Mouse (Mus musculus): Measurements from ENCODE around the gene Smyd1. TPM values are rescaled to one million over a fixed set of nuclear protein-coding genes. Genes with fewer than 3 reads are reported as not detected.
"Not testable (repeated sequence)": the region's sequence is repeated elsewhere in the genome, so short reads cannot be mapped to it uniquely, and the experiment has no call there.

Gene Smyd1
- total RNA-seq, 2 experiments from 2014 or later: 0.96 to 1.6 TPM

DNA sequence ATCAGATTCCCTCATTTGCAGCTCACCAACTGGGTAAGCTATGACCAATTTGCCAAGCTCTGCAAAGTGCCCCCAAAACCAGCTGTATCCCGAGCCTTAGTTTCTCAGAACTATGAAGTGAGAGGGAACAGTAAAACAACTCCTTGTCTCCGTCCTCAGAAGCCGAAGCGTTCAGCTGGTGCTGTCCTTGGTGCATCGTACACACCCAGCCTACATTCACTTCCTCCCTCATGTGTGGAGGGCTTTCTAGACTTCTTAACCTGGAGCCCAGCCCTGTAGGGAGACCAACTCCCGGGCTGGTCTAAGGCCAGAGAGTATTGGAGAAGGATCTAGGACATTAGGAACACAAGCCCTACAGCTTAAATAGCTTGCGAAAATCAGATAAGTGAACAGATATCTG, 8.5 kb upstream of the Smyd1 start:
- no peak for DNase-seq (ENCODE audit: extremely low spot score in 1 of 2, low spot score in 1 of 2)

DNA sequence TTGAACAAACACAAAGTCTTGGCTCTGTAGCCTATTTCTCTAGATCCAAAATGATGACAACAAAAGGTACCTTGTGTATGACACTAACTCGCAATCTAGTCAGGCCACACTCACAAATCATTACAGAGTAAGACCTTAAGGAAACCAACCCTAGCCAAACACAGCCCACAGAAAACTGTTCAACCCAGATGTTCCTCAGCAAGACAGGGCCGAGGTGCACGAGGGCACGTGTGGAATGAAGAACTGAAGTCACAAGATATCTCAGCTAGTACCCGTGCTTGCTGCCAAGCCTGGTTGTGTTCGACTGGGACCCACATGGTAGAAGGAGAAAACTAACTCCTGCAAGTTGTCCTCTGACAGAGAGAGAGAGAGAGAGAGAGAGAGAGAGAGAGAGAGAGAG, 7.8 kb upstream of the Smyd1 start:
- DNase-seq (ENCODE audit: extremely low spot score in 1 of 2, low spot score in 1 of 2): no peak

DNA sequence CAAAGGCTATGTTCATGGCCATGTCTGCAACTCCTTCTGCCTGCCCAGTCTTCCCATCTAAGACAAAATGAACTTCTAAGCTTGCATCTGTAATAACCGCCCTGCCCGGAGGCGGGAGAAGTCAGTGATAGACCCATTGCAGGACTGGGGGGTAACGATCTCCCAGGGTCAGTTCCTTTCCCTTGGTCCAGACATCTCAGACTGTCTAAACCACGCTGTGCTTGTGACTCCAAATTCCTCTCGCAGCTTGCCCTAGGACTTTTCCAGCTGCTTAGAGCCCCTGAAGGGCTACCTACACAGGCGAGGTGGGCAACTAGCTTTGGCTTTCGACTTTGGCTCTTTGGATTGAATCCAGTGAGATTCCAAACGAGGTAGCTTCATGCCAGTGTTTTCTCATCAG, 2.8 kb upstream of the Smyd1 start:
- no peak for DNase-seq (ENCODE audit: extremely low spot score in 1 of 2, low spot score in 1 of 2)

DNA sequence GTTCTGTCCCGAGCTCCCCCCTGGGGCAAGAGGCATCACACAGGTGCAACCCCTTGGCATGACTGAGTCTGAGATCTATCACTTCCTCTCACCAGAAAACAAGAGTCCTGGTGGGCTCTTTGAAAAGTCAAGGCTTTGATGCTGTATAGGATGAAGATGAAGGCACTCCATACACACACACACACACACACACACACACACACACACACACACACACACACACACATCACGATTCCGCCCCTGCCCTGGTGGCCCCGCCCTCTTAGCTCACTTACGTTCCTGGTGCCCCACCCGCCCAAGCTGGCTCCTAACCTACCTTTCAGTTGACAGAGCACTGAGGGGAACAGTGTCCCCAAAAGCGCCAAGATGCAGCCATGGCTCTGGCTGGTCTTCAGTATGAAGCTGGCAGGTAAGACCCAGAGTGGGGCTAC, 473 bp upstream of the Smyd1 start, which contains the start of gene Cd8b1:
TSS of gene Cd8b1 (plus strand) at position 298 of the 431 bp plus-strand sequence.
- no peak for DNase-seq (ENCODE audit: extremely low spot score in 1 of 2, low spot score in 1 of 2)

DNA sequence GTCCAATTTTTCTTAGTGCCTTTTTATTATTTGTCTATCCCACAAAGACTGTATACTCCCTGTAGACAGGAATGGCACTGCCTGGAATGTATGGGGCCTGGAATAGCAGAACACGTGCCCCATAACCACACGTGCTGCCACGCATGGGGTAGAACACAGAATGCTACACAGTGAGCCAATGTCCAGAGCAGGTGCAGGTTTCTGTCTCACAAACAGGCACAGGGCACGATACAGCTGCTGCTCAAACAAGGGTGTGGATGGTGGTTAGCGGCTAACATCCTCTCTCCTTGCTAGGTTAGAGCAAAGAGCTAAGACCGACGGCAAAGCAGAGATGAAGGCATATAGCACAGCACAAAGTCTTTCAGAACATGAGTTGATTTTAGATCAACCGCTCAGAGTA, 14.5 kb downstream of the Smyd1 start:
- DNase-seq (ENCODE audit: extremely low spot score in 1 of 2, low spot score in 1 of 2): no peak

DNA sequence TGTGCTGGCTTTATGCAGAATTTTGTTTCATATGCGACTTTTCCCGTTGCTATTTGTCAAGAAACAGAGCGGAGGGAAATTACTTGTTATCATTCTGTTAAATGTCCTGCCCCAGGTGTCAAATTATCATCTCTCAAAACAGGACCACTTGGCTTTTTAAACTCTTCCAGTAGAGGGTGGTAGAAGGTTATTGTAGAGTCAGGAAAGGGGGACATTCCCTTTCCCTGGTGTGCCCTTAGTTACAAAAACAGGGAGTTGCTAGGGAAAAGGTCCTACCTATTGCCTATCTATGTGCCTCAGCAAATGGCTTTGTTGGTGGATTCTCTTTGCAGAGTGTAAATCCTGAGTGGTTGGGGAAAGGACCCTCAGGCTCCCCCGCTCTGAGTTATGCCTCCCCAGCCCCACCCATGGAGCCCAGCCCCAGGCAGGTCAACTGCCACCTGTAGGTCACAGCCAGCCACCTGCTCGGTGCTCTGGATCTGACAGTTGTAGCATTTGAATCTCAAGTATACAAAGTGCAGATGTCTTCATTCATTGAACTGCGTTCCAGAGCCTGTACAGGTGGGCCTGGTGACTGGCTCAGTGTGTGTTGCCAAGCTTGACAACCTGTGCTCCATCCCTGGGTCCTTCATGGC, 19.8 kb downstream of the Smyd1 start:
- no peak for DNase-seq (ENCODE audit: extremely low spot score in 1 of 2, low spot score in 1 of 2)

DNA sequence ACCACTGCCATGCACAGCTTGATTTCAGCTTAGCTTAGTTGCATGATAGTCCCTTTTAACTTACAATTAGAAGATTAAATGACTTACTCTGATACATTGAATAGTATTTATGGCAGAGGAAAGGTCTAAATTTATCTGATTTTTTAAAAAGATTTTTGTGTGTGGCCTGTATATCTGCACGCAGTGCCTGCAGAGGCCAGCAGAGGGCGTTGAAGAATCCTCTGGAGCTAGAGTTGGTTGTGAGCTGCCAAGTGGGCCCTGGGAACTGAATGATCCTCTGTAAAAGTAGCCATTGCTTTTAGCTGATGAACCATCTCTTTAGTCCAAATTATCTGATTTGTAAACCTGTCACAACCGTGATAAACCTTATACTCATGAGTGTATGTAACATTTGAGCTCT, 23.3 kb downstream of the Smyd1 start:
- DNase-seq (ENCODE audit: extremely low spot score in 1 of 2, low spot score in 1 of 2): peak in 1 of 2 experiments; percentile 10

DNA sequence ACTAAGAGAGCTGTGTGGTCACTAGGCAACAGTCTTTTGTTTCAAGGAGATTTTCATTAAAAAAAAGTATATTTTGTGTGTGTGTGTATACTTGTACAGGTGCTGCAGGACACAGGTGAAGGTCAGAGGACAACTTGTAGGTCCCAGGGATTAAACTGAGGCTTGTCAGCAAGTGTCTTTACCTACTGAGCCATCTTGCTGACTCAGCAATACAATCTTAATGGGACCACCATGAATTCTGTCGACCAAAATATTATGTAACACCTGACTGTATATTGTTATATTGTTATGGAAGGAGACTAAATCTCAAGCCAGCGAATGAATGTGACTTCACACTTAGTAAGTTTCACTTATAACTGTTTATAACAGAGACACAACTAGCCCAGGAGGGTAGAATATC, 24.0 kb downstream of the Smyd1 start:
- DNase-seq (ENCODE audit: extremely low spot score in 1 of 2, low spot score in 1 of 2): no peak

DNA sequence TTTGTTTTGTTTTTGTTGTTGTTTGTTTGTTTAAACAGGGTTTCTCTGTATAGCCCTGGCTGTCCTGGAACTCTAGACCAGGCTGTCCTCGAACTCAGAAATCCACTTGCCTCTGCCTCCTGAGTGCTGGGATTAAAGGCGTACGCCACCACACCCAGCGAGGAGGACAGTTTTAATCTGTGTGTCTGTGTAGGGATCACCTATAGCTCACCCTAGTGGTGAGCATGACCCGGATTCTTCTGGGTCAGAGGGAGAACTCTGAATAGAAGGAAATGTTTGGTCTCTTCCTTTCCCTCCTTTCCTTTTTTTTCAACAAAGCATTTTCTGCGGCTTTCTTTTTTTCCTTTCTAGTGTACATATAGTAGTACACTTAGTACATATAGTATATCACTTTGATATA, 26.7 kb downstream of the Smyd1 start:
- no peak for DNase-seq (ENCODE audit: extremely low spot score in 1 of 2, low spot score in 1 of 2)

DNA sequence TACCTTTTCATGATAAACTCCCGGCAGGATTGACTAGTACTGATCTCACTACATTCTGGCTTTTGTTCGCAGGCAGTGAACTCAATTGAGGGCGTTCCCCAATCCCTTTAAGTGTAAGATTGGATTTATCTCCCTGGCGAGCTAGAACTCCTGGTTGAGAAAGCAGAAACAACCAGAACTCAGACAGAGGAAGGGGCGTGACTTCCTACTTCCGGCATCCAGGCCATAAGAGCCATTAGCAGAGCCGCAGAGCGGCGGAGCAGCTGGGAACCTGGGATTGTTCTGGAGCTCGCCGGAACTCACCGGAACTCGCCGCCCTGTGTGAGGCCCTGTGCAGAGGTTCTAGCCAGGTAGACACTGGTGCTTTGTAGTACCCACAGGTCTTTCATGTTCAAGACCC, 28.5 kb downstream of the Smyd1 start:
- DNase-seq (ENCODE audit: extremely low spot score in 1 of 2, low spot score in 1 of 2): no peak

DNA sequence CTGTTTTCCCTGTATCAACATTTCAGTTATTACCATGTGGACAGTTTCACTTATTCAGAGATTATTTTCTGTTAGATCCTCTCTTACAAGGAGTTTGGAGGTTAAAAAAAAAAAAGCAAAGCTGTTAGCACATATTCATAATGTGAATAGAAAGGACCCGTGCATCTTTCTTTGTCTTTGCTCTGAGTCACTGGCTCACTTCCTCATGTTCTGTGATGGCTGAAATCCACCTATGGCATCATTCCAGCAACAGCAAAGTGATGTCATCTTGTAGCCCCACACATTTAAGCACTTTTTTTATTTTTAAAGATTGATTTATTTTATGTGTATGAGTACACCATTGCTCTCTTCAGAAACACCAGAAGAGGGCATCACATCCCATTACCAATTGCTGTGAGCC, 42.6 kb downstream of the Smyd1 start:
- DNase-seq (ENCODE audit: extremely low spot score in 1 of 2, low spot score in 1 of 2): no peak

DNA sequence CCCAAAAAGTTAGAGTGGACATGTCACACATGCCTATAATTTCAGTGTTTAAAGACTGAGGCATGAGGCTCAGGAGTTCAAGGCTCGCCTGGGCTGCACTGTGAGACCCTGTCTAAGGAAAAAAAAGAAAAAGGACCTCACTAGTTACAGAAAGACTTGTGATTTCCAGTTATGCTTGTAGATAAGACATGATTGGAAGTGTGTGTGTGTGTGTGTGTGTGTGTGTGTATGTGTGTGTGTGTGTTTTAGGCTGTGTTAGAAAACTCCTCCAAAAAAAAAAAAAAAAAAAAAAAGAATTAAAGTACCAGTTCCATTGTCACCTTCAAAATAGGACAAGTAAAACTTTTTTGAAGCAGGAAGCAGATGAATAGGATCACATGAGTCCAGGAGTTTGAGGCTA, 47.4 kb downstream of the Smyd1 start:
- DNase-seq (ENCODE audit: extremely low spot score in 1 of 2, low spot score in 1 of 2): no peak

DNA sequence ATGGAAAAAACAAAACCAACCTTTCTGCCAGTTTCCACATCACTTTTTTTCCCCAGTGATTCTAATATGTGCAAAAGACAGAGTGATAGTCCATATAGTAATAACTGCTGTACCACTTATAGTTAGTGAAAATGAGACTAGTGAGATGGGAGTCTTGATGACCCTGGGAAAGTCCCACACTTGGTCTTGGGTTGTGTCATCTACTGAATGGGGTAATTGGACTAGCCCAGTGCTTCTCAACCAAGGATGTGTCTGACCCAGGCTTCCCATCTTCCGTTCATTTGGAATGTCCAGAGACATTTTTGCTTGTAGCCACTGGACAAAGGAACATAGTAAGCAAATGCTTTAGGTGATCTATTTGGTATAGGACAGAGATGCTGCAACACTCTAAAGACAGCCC, 48.3 kb downstream of the Smyd1 start:
- DNase-seq (ENCODE audit: extremely low spot score in 1 of 2, low spot score in 1 of 2): no peak

DNA sequence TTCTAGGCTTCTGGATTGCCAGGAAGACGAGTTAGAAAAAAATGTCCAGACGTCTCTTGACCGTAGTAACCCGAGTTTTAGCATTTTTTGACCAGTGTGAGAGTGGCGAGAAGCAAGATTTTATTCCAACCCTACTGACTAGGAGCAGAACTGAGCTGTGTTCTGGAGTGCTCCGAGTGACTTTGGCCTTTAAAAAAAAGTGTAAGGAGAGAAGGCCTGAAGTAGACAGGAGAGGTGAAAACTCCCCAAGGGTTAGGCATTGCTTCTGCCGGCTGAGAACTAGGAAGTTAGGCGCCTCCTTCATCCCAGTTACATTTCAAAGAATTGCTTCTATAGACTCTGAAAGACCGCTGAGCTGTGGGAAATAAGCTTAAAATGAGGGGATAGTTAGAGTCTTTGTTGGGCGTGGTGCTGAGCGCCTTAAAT, 49.7 kb downstream of the Smyd1 start:
- DNase-seq (ENCODE audit: extremely low spot score in 1 of 2, low spot score in 1 of 2): no peak

DNA sequence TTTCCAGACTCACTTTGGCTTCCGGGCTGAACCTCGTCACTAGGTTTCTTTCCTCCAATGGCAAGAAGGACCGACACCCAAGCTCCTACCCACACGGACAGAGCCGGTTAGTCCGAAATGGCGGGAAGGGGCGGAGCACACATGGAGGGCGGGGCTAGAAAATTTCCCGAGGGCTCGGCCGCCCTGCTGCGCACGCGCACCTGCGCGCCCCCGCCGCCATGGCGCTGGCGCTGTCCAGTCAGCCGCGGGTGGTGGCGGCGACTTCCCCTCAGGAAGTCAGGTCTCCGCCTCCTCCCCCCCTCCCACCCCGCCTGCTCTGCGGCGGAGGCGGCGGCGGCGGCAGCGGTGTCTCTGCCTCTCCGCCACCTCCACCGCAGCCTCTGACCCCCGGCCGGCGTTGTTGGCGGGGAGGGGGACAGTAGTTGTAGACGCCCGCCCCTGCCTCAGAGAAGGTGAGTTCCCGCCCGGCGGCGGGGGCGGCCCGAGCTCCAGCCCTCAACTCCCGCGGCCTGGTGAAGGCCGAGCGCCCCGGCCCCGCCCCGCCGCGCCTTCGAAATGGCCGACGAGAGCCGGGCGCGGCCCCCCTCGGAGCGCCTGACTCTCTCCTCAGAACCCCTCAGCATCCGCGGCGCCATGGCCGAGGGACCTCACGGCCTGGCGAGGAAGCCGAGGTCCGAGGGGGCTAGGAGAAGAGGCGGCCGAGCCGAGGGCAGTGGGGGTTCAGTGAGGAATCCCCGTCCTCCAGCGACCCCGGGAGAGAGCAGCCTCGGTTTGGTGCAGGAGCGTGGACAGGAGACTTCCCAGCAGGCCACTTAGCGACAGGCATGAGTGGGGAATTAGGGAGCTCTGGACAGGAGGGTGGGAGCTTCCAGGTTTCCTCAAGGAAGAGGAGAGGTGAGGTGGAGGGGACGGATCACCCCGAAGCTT, 50.4 kb downstream of the Smyd1 start, which contains the start of gene Krcc1:
TSS of gene Krcc1 (plus strand) at position 289 of the 927 bp plus-strand sequence.
- DNase-seq (ENCODE audit: extremely low spot score in 1 of 2, low spot score in 1 of 2): peak; percentile 78 to 87

DNA sequence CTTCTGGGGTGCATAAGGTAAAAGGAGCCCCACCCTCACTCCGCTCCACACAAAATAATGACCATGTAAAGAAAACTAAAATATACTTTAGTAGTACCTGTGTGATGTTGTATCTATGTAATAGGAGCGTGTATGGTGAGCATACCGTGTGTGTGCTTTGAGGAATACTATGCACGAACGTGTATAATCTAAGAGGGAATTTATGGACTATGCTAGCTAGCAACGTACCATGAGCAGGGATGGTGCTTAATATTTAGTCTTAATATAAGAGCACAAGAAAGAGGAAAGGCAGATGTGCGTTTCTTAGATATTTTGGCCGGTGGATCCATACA, 51.0 kb downstream of the Smyd1 start:
- DNase-seq (ENCODE audit: extremely low spot score in 1 of 2, low spot score in 1 of 2): no peak

DNA sequence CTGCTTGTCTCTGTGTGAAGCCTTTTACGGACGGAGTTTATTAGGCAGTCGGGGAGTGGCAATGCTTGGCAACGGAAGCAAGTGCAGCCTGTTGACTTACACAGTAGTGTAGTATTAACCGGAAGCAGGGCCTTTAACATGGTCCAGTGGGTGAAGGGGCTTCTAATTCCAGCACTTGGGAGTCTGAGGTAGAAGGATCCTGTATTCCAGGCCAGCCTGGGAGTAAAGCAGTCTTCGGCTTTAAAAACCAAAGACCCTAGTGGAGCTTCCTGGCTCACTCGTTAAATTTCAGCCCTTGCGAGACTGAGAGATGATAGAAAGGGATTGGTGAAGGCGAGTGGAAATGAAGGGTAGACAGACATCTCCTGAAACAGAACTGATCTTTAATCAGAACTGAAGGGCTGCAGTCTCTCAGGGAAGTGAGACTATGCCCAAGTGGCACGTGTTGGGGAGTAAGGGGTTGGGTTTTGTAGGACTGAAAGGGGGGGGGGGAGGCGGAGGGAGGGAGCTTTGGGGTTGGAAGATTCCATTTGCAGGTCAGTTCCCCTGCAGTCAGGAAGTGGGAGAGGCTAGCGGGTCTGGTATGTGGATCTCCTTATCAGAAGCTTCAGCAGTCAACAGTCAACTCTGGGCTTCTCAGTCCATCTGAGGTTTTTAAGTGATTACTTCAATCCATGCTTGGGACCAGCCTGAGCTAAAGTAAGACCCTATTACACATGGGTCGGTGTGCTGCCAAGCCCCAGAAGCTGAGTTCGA, 51.6 kb downstream of the Smyd1 start:
- no peak for DNase-seq (ENCODE audit: extremely low spot score in 1 of 2, low spot score in 1 of 2)

DNA sequence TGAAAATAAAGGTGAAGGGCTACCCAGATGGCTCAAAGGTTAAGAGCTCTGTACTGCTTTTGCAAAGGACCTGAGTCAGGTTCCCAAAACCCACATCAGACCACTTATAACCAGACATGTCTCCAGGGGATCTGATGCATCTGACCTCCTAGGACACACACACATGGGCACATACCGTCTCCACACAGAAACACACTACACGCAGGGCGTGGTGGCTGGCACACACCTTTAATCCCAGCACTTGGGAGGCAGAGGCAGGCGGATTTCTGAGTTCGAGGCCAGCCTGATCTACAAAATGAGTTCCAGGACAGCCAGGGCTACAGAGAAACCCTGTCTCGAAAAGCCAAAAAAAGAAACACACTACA, 52.4 kb downstream of the Smyd1 start:
- DNase-seq (ENCODE audit: extremely low spot score in 1 of 2, low spot score in 1 of 2): not testable (repeated sequence)

DNA sequence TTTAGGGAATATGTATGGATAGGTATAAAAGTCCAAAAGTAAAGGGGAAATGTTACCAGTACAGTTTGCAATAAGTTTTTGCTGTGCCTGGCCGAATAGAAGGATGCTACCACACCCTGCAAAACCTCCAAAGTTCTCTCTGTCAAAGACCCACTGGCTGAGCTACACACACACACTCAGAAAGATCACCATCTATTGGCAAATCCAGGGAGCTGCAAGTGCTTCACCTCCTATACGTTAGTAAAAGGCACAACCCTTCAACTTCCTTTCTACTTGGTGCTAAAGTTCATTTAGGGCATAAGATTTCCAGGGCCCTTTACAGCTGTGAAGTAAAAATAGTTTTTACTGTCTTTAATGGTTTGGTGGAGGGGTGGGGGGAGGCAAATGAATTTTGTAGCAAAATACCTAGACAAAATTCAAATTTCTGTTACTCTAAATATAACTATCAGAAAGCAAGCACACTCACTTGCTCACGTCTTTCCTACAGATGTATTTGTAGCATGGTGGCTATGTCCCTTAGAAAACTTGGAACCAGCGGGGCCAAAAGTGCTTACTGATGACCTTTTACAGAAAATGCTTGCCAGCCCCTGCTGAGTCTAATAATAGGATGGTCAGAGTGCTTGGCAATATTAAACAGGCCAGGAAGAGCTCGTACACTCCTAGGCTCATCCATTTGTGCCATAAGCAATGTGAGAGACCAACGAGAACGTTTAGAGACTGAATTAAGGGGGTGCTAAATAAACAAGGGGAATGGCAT, 52.9 kb downstream of the Smyd1 start:
- DNase-seq (ENCODE audit: extremely low spot score in 1 of 2, low spot score in 1 of 2): no peak

DNA sequence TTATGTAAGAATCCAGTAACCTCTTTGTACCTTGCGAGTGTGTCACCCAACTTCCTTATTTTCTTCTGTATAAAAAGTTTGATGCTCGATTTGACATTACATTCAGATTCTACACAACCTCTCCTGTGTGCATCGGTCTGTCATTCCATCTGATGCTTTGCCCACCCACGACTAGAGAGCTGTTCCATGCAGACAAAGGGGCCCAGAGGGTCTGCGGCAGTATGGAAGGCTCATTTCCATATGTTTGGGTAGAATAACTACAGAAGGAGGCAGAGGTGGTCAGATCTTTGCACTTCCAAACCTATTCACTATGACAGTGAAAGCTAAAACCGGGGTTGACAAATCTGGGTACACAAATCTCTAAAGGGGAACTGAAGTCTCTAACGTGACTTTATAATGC, 54.4 kb downstream of the Smyd1 start:
- DNase-seq (ENCODE audit: extremely low spot score in 1 of 2, low spot score in 1 of 2): not testable (repeated sequence)
